Mouse (Mus musculus) midbrain, postnatal 0 days (tissue): ENCODE data around the gene Fam81a. TPM values are rescaled to one million over a fixed set of nuclear protein-coding genes. Genes with fewer than 3 reads are reported as not detected.

Experiments
- ATAC-seq: fragments of 200-750 bp; cut with Nextera tagmentation; 2 replicates; pipeline ENCODE4 v1.8.0; 2017; ENCODE audit warnings: moderate number of reproducible peaks, mild to moderate bottlenecking, moderate TSS enrichment, moderate library complexity; ENCODE audit not compliant: low FRiP score
- DNase-seq: peaks from one replicate; pipeline ENCODE4 v3.0.0-alpha.2; 2015; ENCODE audit warnings: low spot score
- H3K27ac ChIP-seq: fragments of 300-500 bp; sonication (generic); 2 replicates; pipeline ENCODE4 v1.5.1; 2014; ENCODE audit warnings: low read depth, mild to moderate bottlenecking, low read length, mixed read lengths
- H3K27me3 ChIP-seq: fragments of 300-500 bp; sonication (generic); 2 replicates; pipeline ENCODE4 v1.6.1; 2014; ENCODE audit warnings: low read length, control low read depth, mixed read lengths; ENCODE audit not compliant: insufficient read depth
- H3K36me3 ChIP-seq: fragments of 300-500 bp; sonication (generic); 2 replicates; pipeline ENCODE4 v1.6.1; 2014; ENCODE audit warnings: low read length, control low read depth, mixed read lengths; ENCODE audit not compliant: insufficient read depth
- H3K4me1 ChIP-seq: fragments of 300-500 bp; sonication (generic); 2 replicates; pipeline ENCODE4 v1.6.1; 2014; ENCODE audit warnings: mild to moderate bottlenecking, control low read depth, antibody characterized with exemption, low read length, mixed read lengths; ENCODE audit not compliant: insufficient read depth
- H3K4me2 ChIP-seq: fragments of 300-500 bp; sonication (generic); 2 replicates; pipeline ENCODE4 v1.6.1; 2014; ENCODE audit warnings: low read depth, mild to moderate bottlenecking, low read length, mixed read lengths; ENCODE audit not compliant: poor library complexity, severe bottlenecking
- H3K4me3 ChIP-seq: fragments of 300-500 bp; sonication (generic); 2 replicates; pipeline ENCODE4 v1.5.1; 2014; ENCODE audit warnings: low read depth, mild to moderate bottlenecking, low read length, moderate library complexity
- H3K9ac ChIP-seq: fragments of 300-500 bp; sonication (generic); replicated peaks from 2 replicates; pipeline ENCODE4 v1.6.1; 2014; ENCODE audit warnings: mild to moderate bottlenecking, low read length, moderate library complexity, mixed read lengths; ENCODE audit not compliant: poor library complexity, severe bottlenecking
- H3K9me3 ChIP-seq: fragments of 300-500 bp; sonication (generic); 2 replicates; pipeline ENCODE4 v1.6.1; 2016; ENCODE audit warnings: low read length, control low read depth
- CTCF ChIP-seq: IDR thresholded peaks from 2 replicates; pipeline ENCODE4 v1.5.1; 2016; ENCODE audit warnings: antibody characterized with exemption, mild to moderate bottlenecking
- WGBS: fragments of 180-500 bp; shearing (Covaris S2); extraction: QIAGEN DNeasy Blood & Tissue Kit; methylation state at CpG from one replicate; pipeline ENCODE4 v1.1.7; 2014; 5-methylcytosine and 5-hydroxymethylcytosine counted together
- polyA plus RNA-seq: library from polyadenylated mRNA; unstranded; fragments of >200 nt; fragmentation: Nextera tagmentation; extraction: Ambion mirVana; gene quantifications from 2 replicates; pipeline ENCODE4 v1.2.1, GENCODE M21; 2015
- total RNA-seq: library from RNA; depleted of rRNA; stranded (reverse); fragments of >200 nt; gene quantifications from 2 replicates; pipeline ENCODE4 v1.2.3, GENCODE M21; 2014

Fam81a gene
- total and polyA plus RNA-seq, 2 experiments from 2014 or later = 10.7 to 11.8 TPM

DNA sequence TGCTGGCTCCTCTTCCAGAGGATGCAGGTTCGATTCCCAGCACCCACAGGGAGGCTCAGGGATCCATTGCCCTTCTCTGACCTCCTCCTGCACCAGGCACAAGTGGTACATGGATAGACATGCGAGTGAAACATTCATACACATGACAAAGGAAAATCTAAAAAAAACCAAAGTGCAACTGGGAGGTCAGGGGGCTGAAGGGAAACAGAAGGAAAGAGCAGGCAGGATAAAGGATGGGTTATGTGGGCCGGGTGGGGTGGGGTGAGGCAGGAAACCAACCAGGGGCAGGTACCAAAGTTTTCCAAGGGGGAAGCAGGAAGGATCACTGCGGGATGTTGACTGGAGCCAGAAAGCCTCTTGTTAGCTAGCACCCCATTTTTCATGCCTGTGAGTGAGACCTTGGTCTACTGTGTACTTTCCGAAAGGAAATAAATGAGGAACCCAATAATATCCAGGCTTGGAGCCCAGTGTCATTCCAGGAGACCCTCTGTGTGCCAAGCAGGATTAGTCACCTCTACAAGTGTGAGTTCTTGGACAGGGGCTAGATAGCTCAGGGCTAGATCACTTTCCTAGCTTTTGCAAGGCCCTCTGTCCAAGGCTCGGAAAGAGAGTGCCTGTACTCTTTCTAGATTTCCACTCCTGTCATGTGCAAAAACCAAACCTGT is 93.5 kb downstream of the Fam81a start:
- WGBS = 61% methylated on average over 6 of the region's 6 CpGs
- no peak overlapping the region for H3K4me2 ChIP-seq
- no peak overlapping the region for H3K4me3 ChIP-seq
- ATAC-seq (no peak), DNase-seq (no peak)
- H3K9ac ChIP-seq = no peak overlapping the region; the same call in 1 of the 2 replicates
- no peaks in the 10 kb centered on the region for H3K9me3 ChIP-seq
- TF ChIP-seq CTCF = no peak
- H3K27ac ChIP-seq = no peak overlapping the region
- H3K36me3 ChIP-seq = no peaks in the 10 kb centered on the region
- no peaks in the 10 kb centered on the region for H3K27me3 ChIP-seq
- no peaks in the 10 kb centered on the region for H3K4me1 ChIP-seq

GRCm38 (mm10) chr9:70048280-70048679 is 94.1 kb downstream of the Fam81a start:
- TF ChIP-seq CTCF = no peak
- ATAC-seq (no peak), DNase-seq (no peak)
- H3K4me2 ChIP-seq = no peak overlapping the region
- H3K9ac ChIP-seq = no peak overlapping the region
- no peak overlapping the region for H3K4me3 ChIP-seq
- H3K4me1 ChIP-seq = no peaks in the 10 kb centered on the region
- H3K9me3 ChIP-seq = no peaks in the 10 kb centered on the region
- no peak overlapping the region for H3K27ac ChIP-seq
- no peaks in the 10 kb centered on the region for H3K36me3 ChIP-seq
- WGBS = 56% methylated on average over 5 of the region's 5 CpGs
- no peaks in the 10 kb centered on the region for H3K27me3 ChIP-seq

DNA sequence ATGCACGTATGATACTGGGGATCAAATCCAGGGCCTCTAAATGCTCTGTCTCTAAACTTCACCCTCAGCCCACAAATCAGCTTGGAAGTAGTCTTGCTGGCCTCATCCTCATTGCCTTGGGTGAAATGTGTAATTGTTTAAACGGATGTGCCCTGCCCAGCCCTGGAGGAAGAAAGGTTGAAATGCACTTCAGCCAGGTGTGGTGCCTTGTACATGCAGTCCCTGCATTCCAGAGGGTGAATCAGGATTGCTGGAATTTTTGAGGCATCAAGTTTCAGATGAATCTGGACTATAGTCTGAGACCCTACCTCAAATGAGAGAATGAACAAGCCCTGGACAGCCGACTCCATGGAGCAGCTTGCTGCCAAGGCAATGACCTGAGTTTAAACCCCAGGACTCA is 94.5 kb downstream of the Fam81a start:
- Histone ChIP-seq H3K4me1 (no peaks in the 10 kb centered on the region), H3K36me3 (no peaks in the 10 kb centered on the region), H3K9me3 (no peaks in the 10 kb centered on the region), H3K4me2 (no peak overlapping the region), H3K27me3 (no peaks in the 10 kb centered on the region), H3K4me3 (no peak overlapping the region), H3K27ac (no peak overlapping the region), H3K9ac (no peak overlapping the region)
- ATAC-seq (no peak), DNase-seq (no peak)
- 72% methylated on average over 3 of the region's 3 CpGs for WGBS
- TF ChIP-seq CTCF = no peak

DNA sequence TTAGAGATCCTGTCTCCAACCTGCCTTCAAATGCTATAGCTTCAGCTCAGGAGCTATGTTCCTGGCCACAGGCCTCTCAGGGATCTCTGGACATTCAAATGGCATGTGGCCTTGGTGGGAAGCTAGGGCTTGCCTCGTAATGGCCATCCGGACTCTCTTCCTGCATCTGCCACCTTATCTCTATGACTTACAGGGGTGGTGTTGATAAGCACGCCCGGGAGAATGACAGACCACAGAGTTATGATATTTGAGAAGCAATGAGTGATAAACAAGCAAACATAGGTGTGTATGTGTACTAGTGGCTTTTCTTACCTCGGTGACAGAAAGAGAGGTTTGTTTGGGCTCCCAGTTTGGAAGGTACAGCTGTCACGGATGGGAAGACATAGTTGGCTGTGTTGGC is 96.1 kb downstream of the Fam81a start:
- no peak overlapping the region for H3K27ac ChIP-seq
- H3K27me3 ChIP-seq = no peaks in the 10 kb centered on the region
- no peak for DNase-seq
- 90% methylated on average over 6 of the region's 6 CpGs for WGBS
- H3K36me3 ChIP-seq = no peaks in the 10 kb centered on the region
- H3K9ac ChIP-seq = no peak overlapping the region
- H3K4me3 ChIP-seq = no peak overlapping the region
- TF ChIP-seq CTCF = no peak
- no peaks in the 10 kb centered on the region for H3K9me3 ChIP-seq
- no peak for ATAC-seq
- no peaks in the 10 kb centered on the region for H3K4me1 ChIP-seq
- no peak overlapping the region for H3K4me2 ChIP-seq

- DNase-seq = no peak
- Histone ChIP-seq H3K27ac (no peak overlapping the region), H3K9me3 (no peaks in the 10 kb centered on the region), H3K27me3 (no peaks in the 10 kb centered on the region), H3K4me1 (no peaks in the 10 kb centered on the region), H3K9ac (no peak overlapping the region), H3K36me3 (no peaks in the 10 kb centered on the region), H3K4me3 (no peak overlapping the region), H3K4me2 (no peak overlapping the region)
- WGBS = 79% methylated on average over 2 of the region's 2 CpGs
- ATAC-seq = no peak
- no peak for TF ChIP-seq CTCF
Measured at GRCm38 (mm10) chr9:70044865-70045264, 97.5 kb downstream of the Fam81a start.

GRCm38 (mm10) chr9:70042935-70043334 is 99.4 kb downstream of the Fam81a start:
- Histone ChIP-seq H3K27ac (no peak overlapping the region), H3K4me2 (no peak overlapping the region), H3K4me1 (no peaks in the 10 kb centered on the region), H3K36me3 (no peaks in the 10 kb centered on the region), H3K27me3 (no peaks in the 10 kb centered on the region), H3K9me3 (no peaks in the 10 kb centered on the region), H3K4me3 (no peak overlapping the region), H3K9ac (no peak overlapping the region)
- ATAC-seq (no peak), DNase-seq (no peak)
- TF ChIP-seq CTCF = no peak
- WGBS = 70% methylated on average over 1 of the region's 1 CpGs
